Mouse (Mus musculus) heart, adult 2 months (tissue): ENCODE measurements at regions not wholly inside any gene's neighbourhood (a gene's known extent, or its start where the extent isn't known, plus 50 kb on each side); places are given as distances from the start of the nearest gene placed in this dataset.

Source experiments
- DNase-seq, 2 experiments: peaks; one replicate each; pipeline ENCODE4 v3.0.0; 2021
- H3K27ac ChIP-seq: fragments of 200-600 bp; 2 replicates; pipeline ENCODE4 v1.8.1; 2022
- H3K27me3 ChIP-seq: fragments of 200-500 bp; 2 replicates; pipeline ENCODE4 v1.6.1; 2012; ENCODE audit warnings: mild to moderate bottlenecking, low read length, inconsistent platforms, mixed read lengths; ENCODE audit not compliant: control insufficient read depth, insufficient read depth
- H3K36me3 ChIP-seq: fragments of 200-500 bp; 2 replicates; pipeline ENCODE4 v1.6.1; 2012; ENCODE audit warnings: low read length, inconsistent platforms; ENCODE audit not compliant: control insufficient read depth, insufficient read depth
- H3K4me1 ChIP-seq: fragments of 200-500 bp; 2 replicates; pipeline ENCODE4 v1.6.1; 2011; ENCODE audit warnings: low read length; ENCODE audit not compliant: control insufficient read depth, insufficient read depth
- H3K4me3 ChIP-seq: fragments of 200-600 bp; 2 replicates; pipeline ENCODE4 v1.8.1; 2022
- H3K79me2 ChIP-seq: fragments of 200-500 bp; replicated peaks from 2 replicates; pipeline ENCODE4 v1.6.1; 2012; ENCODE audit warnings: mild to moderate bottlenecking, inconsistent platforms, low read length, moderate library complexity, mixed read lengths; ENCODE audit not compliant: control insufficient read depth, insufficient read depth
- H3K9ac ChIP-seq: fragments of 200-500 bp; 2 replicates; pipeline ENCODE4 v1.6.1; 2012; ENCODE audit warnings: low read depth, mild to moderate bottlenecking, control low read depth, inconsistent platforms, low read length, mixed read lengths
- CTCF ChIP-seq: fragments of 200-600 bp; IDR thresholded peaks from 2 replicates; pipeline ENCODE4 v1.8.1; 2022; ENCODE audit warnings: antibody characterized with exemption, mild to moderate bottlenecking, moderate library complexity
- EP300 ChIP-seq: fragments of 200-500 bp; IDR thresholded peaks from 2 replicates; pipeline ENCODE4 v1.6.1; 2011; ENCODE audit warnings: low read depth, low read length, control low read depth; ENCODE audit not compliant: insufficient read depth
- POLR2A ChIP-seq: fragments of 200-500 bp; IDR thresholded peaks from 2 replicates; pipeline ENCODE4 v1.6.1; 2011; ENCODE audit warnings: mild to moderate bottlenecking, low read depth, low read length, control low read depth; ENCODE audit not compliant: insufficient read depth
- WGBS: fragments of 180-500 bp; shearing (Covaris S2); methylation state at CpG from one replicate; pipeline ENCODE4 v1.1.7; 2018; 5-methylcytosine and 5-hydroxymethylcytosine counted together
- intact Hi-C: fragments of 180-260 bp; cut with DNase I; formaldehyde crosslinking; loops from one replicate; pipeline ENCODE4 v1.15.1; 2025

DNA sequence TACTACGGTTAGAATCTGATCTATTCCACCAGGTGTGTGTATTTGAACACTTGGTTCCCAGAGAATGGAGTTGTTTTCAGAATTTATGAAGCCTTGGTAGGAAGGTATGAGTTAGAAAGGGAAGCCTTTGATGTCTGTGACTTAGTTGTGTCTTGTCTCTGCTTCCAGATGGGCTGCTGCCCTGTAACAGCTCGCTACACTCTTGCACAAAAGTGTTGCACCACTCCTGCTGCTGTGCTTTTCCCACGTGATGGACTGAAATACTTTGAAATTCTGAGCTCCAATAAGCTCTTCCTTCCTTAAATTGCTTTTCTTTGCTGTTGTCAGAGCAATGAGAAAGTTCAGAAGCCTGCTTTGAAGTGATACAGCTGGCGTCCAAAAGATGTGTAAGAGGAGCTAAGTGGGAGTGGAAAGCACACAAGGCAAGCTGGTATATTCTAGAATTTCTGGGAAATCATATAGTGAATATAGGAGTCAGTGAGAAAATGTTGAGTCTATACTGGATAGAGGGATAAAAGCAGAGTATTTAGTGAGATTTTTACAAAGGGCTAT is 174.9 kb upstream of the Kcnq5 start:
- Histone ChIP-seq H3K79me2 (no peaks in the 10 kb centered on the region), H3K36me3 (no peaks in the 10 kb centered on the region), H3K27ac (no peak overlapping the region), H3K27me3 (no peaks in the 10 kb centered on the region), H3K4me3 (no peak overlapping the region), H3K9ac (no peak overlapping the region), H3K4me1 (no peaks in the 10 kb centered on the region)
- WGBS = 53% methylated on average over 4 of the region's 4 CpGs
- intact Hi-C loops = no loop called here
- DNase-seq = no peak
- TF ChIP-seq EP300 = no peak
- no peak for TF ChIP-seq POLR2A
- TF ChIP-seq CTCF = no peak

DNA sequence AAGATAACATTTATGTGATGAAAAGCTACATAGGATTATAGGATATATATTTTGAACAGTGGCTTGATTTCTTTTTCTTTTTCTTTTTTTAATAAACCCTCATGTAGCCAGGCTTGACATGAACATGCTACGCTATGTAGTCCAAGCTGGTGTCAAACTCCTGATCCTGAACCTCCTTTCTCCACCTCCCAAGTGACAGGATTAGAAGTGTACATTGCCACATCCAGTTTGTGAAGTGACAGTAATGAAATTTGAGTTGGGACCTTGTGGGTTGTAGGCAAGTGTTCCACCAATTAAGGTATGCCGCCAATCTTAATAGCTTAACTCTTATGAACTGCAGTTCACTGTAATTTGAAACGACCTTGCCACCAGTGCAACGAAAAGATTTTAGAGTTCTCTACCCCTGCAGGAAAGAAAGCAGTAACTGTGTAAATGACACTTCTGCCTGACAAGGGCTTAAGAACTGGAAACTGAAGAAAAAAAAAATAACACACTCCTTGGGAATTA is 156.6 kb upstream of the Kcnq5 start:
- H3K36me3 ChIP-seq = no peaks in the 10 kb centered on the region
- TF ChIP-seq POLR2A = no peak
- no peak for TF ChIP-seq EP300
- no peak for TF ChIP-seq CTCF
- no peak overlapping the region for H3K27ac ChIP-seq
- no peak overlapping the region for H3K4me3 ChIP-seq
- H3K9ac ChIP-seq = no peak overlapping the region
- DNase-seq = no peak
- 62% methylated on average over 4 of the region's 4 CpGs for WGBS
- no peaks in the 10 kb centered on the region for H3K79me2 ChIP-seq
- no peaks in the 10 kb centered on the region for H3K4me1 ChIP-seq
- intact Hi-C loops = loop anchor here (5.0 to 10.0 kb wide), 2 partner anchors 46 to 154 kb away; partner anchors contain the start of gene Kcnq5
- H3K27me3 ChIP-seq = no peaks in the 10 kb centered on the region

DNA sequence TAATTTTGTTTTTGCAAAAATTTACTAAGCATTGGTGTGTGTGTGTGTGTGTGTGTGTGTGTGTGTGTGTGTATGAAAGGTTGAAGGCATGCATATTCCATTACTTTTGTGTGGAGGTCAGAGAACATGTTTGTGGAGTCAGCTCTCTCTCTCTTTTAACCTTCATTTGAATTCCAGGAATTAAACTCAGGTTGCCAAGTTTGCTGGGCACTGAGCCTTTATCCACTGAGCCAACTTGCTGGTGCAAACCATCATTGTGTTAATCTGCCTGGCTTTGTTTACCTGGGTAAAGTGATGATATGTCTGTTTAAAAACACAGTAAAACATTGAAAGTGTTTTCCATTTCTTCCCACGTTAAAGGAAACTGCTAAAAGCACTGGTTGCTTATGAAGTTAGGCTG is 154.7 kb upstream of the Kcnq5 start:
- peak overlapping the region; percentile 38; the same call in 1 of the 2 replicates for H3K27ac ChIP-seq
- no peak overlapping the region for H3K4me3 ChIP-seq
- no peaks in the 10 kb centered on the region for H3K27me3 ChIP-seq
- no peaks in the 10 kb centered on the region for H3K4me1 ChIP-seq
- no peaks in the 10 kb centered on the region for H3K36me3 ChIP-seq
- intact Hi-C loops = loop anchor here (5.0 to 10.0 kb wide), 2 partner anchors 44 to 152 kb away; partner anchors contain the start of gene Kcnq5
- no peak overlapping the region for H3K9ac ChIP-seq
- TF ChIP-seq EP300 (no peak), CTCF (no peak), POLR2A (no peak)
- DNase-seq = peak; percentile 20 to 30
- H3K79me2 ChIP-seq = no peaks in the 10 kb centered on the region
- 29% methylated on average over 1 of the region's 1 CpGs for WGBS

DNA sequence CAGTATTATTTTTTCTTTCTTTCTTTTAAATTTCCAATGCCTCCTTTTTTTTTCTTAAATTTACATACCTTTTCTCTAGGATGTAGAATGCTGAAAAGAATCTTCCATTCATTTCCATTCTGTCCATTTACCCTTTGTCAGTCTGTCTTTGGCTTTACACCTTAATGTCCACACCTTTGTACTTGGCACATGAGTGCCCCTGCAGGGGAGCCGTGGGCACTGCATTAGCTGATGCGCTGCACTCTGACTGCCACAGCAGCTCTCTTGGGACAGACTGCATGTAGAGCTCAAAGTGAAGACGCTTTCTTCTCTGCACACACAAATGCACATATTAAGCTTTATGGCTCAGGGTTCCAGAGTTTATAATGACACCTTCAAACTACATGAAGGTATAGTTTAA is 143.8 kb upstream of the Kcnq5 start:
- no peak overlapping the region for H3K4me3 ChIP-seq
- DNase-seq = no peak
- TF ChIP-seq EP300 (no peak), CTCF (peak; percentile 55)
- WGBS = 45% methylated on average over 3 of the region's 3 CpGs
- intact Hi-C loops = no loop called here
- H3K4me1 ChIP-seq = no peaks in the 10 kb centered on the region
- H3K9ac ChIP-seq = no peak overlapping the region
- H3K27me3 ChIP-seq = no peaks in the 10 kb centered on the region
- H3K36me3 ChIP-seq = no peaks in the 10 kb centered on the region
- no peak overlapping the region for H3K27ac ChIP-seq
- no peaks in the 10 kb centered on the region for H3K79me2 ChIP-seq

DNA sequence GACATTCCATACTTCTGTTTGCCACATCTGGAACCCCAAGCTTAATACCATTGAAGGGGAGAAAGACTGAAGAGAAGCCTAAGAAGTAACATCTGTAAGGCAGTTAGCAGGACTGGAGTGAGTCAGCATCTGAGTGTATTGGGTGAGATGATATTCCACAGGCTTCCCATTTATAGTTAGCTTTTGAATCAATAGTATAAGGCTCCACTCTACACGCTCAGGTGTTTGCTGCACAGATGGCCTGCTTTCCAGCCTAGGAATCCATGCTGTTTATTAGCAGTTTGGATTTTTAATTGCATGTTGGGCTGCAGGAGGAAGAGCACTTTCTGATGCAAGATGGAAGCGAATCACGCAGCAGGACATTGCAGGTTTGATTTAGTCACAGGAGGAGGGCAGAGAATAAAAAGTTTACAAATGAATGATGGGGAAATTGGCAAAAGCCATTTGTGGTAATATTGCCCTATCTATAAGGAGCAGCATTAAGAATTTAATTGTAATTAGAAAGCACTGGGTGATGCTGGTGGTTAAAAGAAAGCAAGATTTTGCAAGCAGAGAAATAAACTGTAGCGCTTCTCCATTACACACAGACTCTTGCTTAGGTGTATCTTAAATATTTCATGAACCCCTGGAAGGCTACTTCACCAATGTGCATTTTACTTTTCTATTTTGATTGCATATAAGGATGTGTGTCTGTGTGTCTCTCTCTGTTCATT is 109.8 kb upstream of the Kcnq5 start:
- H3K4me1 ChIP-seq = no peaks in the 10 kb centered on the region
- no peak overlapping the region for H3K27ac ChIP-seq
- WGBS = 91% methylated on average over 4 of the region's 4 CpGs
- H3K79me2 ChIP-seq = no peaks in the 10 kb centered on the region
- no peaks in the 10 kb centered on the region for H3K27me3 ChIP-seq
- DNase-seq = no peak
- intact Hi-C loops = loop anchor here (5.0 kb wide), 1 partner anchor 46 kb away; no protein-coding TSS in a partner anchor
- H3K9ac ChIP-seq = no peak overlapping the region
- H3K4me3 ChIP-seq = no peak overlapping the region
- TF ChIP-seq EP300 = no peak
- no peak for TF ChIP-seq POLR2A
- no peak for TF ChIP-seq CTCF
- H3K36me3 ChIP-seq = no peaks in the 10 kb centered on the region; the same call in 1 of the 2 replicates

DNA sequence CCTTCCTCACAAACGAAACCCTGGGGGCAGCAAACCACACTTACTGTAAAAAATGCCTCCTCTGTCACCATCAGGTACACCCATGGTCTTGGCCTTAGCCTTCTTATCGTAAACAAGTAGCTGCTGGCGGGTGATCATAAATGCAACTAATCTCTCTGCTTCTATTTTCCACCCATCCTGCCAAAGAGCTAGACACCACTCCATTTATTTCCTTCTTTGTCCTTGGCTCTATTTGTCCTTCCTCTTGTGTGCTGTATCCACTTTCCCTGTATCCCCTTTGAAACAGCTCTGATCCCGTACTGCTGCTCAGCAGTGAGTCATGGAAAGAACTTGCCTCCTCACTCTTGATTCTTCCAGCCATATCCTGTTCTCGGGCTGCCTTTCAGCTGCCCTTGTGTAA is 108.3 kb upstream of the Kcnq5 start:
- no peaks in the 10 kb centered on the region for H3K4me1 ChIP-seq
- H3K4me3 ChIP-seq = no peak overlapping the region
- H3K36me3 ChIP-seq = no peaks in the 10 kb centered on the region; the same call in 1 of the 2 replicates
- intact Hi-C loops = loop anchor here (5.0 kb wide), 1 partner anchor 47 kb away; no protein-coding TSS in a partner anchor
- H3K27ac ChIP-seq = peak overlapping the region; percentile 59
- H3K79me2 ChIP-seq = no peaks in the 10 kb centered on the region
- DNase-seq = peak in 1 of 2 experiments; percentile 48
- H3K9ac ChIP-seq = no peak overlapping the region
- TF ChIP-seq POLR2A = no peak
- no peak for TF ChIP-seq EP300
- no peak for TF ChIP-seq CTCF
- no peaks in the 10 kb centered on the region for H3K27me3 ChIP-seq
- WGBS = 15% methylated on average over 5 of the region's 5 CpGs
